Mouse (Mus musculus) ES-Bruce4 (cell line): ENCODE data around the gene Dnajc11. TPM values are rescaled to one million over a fixed set of nuclear protein-coding genes. Genes with fewer than 3 reads are reported as not detected.

ENCODE experiments used
- H3K27ac ChIP-seq: 2 replicates; pipeline ENCODE4 v1.5.1; 2012; ENCODE audit warnings: low read length, inconsistent platforms; ENCODE audit not compliant: insufficient read depth
- H3K27me3 ChIP-seq: 2 replicates; pipeline ENCODE4 v1.6.1; 2012; ENCODE audit warnings: mild to moderate bottlenecking, low read length, inconsistent platforms; ENCODE audit not compliant: control insufficient read depth, poor library complexity, insufficient read depth, severe bottlenecking
- H3K36me3 ChIP-seq: 2 replicates; pipeline ENCODE4 v1.6.1; 2012; ENCODE audit warnings: inconsistent platforms, mild to moderate bottlenecking, low read length, moderate library complexity; ENCODE audit not compliant: control insufficient read depth, poor library complexity, insufficient read depth, severe bottlenecking
- H3K4me1 ChIP-seq: one replicate; pipeline ENCODE4 v1.8.1; 2011; ENCODE audit warnings: low read length; ENCODE audit not compliant: control insufficient read depth, insufficient read depth
- H3K4me3 ChIP-seq: 2 replicates; pipeline ENCODE4 v1.5.1; 2011; ENCODE audit warnings: low read depth, mild to moderate bottlenecking, low read length
- H3K9ac ChIP-seq: 2 replicates; pipeline ENCODE4 v1.6.1; 2012; ENCODE audit warnings: low read depth, mild to moderate bottlenecking, inconsistent platforms; ENCODE audit not compliant: poor library complexity, severe bottlenecking
- H3K9me3 ChIP-seq: replicated peaks from 2 replicates; pipeline ENCODE4 v1.6.1; 2012; ENCODE audit warnings: mild to moderate bottlenecking, low read length, inconsistent platforms; ENCODE audit not compliant: control insufficient read depth, poor library complexity, insufficient read depth, severe bottlenecking
- CTCF ChIP-seq: IDR thresholded peaks from one replicate; pipeline ENCODE4 v1.8.1; 2011; ENCODE audit warnings: low read depth, low read length
- EP300 ChIP-seq: IDR thresholded peaks from 2 replicates; pipeline ENCODE4 v1.6.1; 2011; ENCODE audit warnings: low read depth, low read length; ENCODE audit not compliant: insufficient read depth
- POLR2A ChIP-seq: IDR thresholded peaks from one replicate; pipeline ENCODE4 v1.8.1; 2011; ENCODE audit warnings: low read length; ENCODE audit not compliant: insufficient read depth
- polyA plus RNA-seq: library from polyadenylated mRNA; stranded (reverse); fragments of >200 nt; gene quantifications from 2 replicates; pipeline ENCODE4 v1.2.4, GENCODE M21; 2011; ENCODE audit warnings: low read depth; ENCODE audit not compliant: missing spikeins, insufficient read depth, insufficient read length

The Dnajc11 gene
- polyA plus RNA-seq, 1 experiment, result 89.1 TPM

GRCm38 (mm10) chr4:152011171-152011760 lies 77.8 kb downstream of the Dnajc11 start:
- Histone ChIP-seq H3K27ac (no peak overlapping the region), H3K4me1 (no peaks in the 10 kb centered on the region), H3K9ac (peak overlapping the region; percentile 69; the same call in 1 of the 2 replicates), H3K27me3 (no peaks in the 10 kb centered on the region), H3K9me3 (no peaks in the 10 kb centered on the region), H3K36me3 (peaks cover 30% of the 10 kb centered on the region), H3K4me3 (peak overlapping the region; percentile 93)
- TF ChIP-seq EP300 (no peak), POLR2A (no peak)

GRCm38 (mm10) chr4:152012109-152012508 lies 78.6 kb downstream of the Dnajc11 start:
- Histone ChIP-seq H3K27ac (no peak overlapping the region), H3K4me1 (no peaks in the 10 kb centered on the region), H3K4me3 (0 out of 2 replicates have a peak overlapping the region, but pooled peaks have one; percentile 7), H3K36me3 (peaks cover 30% of the 10 kb centered on the region), H3K9ac (no peak overlapping the region), H3K27me3 (no peaks in the 10 kb centered on the region), H3K9me3 (no peaks in the 10 kb centered on the region)
- TF ChIP-seq CTCF (no peak), EP300 (no peak), POLR2A (no peak)

- Histone ChIP-seq H3K9ac (no peak overlapping the region), H3K4me3 (no peak overlapping the region), H3K4me1 (no peaks in the 10 kb centered on the region), H3K27ac (no peak overlapping the region), H3K27me3 (no peaks in the 10 kb centered on the region), H3K36me3 (peaks cover 30% of the 10 kb centered on the region), H3K9me3 (no peaks in the 10 kb centered on the region)
- TF ChIP-seq EP300 (no peak), CTCF (no peak), POLR2A (no peak)
These were observed 79.7 kb downstream of the Dnajc11 start for GRCm38 (mm10) chr4:152013036-152013813.

GRCm38 (mm10) chr4:152019073-152019472 lies 85.6 kb downstream of the Dnajc11 start:
- Histone ChIP-seq H3K27me3 (no peaks in the 10 kb centered on the region), H3K36me3 (peaks cover 17% of the 10 kb centered on the region), H3K4me1 (no peaks in the 10 kb centered on the region), H3K9me3 (no peaks in the 10 kb centered on the region), H3K27ac (no peak overlapping the region), H3K9ac (no peak overlapping the region), H3K4me3 (no peak overlapping the region)
- TF ChIP-seq EP300, result no peak
- TF ChIP-seq CTCF, result no peak
- TF ChIP-seq POLR2A, result no peak

DNA sequence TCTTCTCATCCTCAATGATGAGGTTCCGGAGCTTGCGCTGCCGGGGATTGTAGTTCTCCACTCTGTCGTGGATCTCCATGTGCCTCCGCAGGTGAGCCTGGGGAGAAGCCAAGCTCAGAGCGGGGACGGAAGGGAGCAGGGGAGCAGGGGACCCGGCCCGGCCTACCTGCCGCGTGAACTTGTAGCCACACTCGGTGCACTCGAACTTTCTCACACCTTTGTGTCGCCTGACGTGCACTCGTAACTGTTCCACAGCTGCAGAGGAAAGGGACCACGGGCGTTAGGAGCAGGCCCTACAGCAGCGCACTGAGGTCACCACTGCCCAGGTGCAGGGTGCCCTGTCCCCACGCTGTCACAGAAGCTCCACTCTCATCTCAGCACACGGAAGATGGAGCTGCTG lies 86.5 kb downstream of the Dnajc11 start:
- H3K27me3 ChIP-seq, result no peaks in the 10 kb centered on the region
- no peak overlapping the region for H3K4me3 ChIP-seq
- no peak overlapping the region for H3K9ac ChIP-seq
- TF ChIP-seq EP300 (no peak), POLR2A (no peak), CTCF (no peak)
- no peaks in the 10 kb centered on the region for H3K9me3 ChIP-seq
- no peak overlapping the region for H3K27ac ChIP-seq
- no peaks in the 10 kb centered on the region for H3K4me1 ChIP-seq
- H3K36me3 ChIP-seq, result peaks cover 12% of the 10 kb centered on the region

GRCm38 (mm10) chr4:152021568-152022097 lies 88.1 kb downstream of the Dnajc11 start:
- Histone ChIP-seq H3K36me3 (peaks cover 7% of the 10 kb centered on the region; the same call in 1 of the 2 replicates), H3K9ac (no peak overlapping the region), H3K27me3 (no peaks in the 10 kb centered on the region), H3K4me1 (no peaks in the 10 kb centered on the region), H3K27ac (no peak overlapping the region), H3K4me3 (no peak overlapping the region), H3K9me3 (no peaks in the 10 kb centered on the region)
- TF ChIP-seq CTCF (peak; percentile 56), EP300 (no peak)
